Mouse (Mus musculus) leukemia stem cell, adult 10-12 weeks (primary cell): ENCODE data around the gene Rab27a. TPM values are rescaled to one million over a fixed set of nuclear protein-coding genes. Genes with fewer than 3 reads are reported as not detected.

Experiments used
- polyA plus RNA-seq: library from polyadenylated mRNA; stranded (reverse); fragments of >175 nt; gene quantifications from 2 replicates; pipeline ENCODE4 v1.2.3, GENCODE M21; 2012; ENCODE audit warnings: low replicate concordance

The Rab27a gene
- 0.99 and 1.3 TPM in 2 replicates for polyA plus RNA-seq

DNA sequence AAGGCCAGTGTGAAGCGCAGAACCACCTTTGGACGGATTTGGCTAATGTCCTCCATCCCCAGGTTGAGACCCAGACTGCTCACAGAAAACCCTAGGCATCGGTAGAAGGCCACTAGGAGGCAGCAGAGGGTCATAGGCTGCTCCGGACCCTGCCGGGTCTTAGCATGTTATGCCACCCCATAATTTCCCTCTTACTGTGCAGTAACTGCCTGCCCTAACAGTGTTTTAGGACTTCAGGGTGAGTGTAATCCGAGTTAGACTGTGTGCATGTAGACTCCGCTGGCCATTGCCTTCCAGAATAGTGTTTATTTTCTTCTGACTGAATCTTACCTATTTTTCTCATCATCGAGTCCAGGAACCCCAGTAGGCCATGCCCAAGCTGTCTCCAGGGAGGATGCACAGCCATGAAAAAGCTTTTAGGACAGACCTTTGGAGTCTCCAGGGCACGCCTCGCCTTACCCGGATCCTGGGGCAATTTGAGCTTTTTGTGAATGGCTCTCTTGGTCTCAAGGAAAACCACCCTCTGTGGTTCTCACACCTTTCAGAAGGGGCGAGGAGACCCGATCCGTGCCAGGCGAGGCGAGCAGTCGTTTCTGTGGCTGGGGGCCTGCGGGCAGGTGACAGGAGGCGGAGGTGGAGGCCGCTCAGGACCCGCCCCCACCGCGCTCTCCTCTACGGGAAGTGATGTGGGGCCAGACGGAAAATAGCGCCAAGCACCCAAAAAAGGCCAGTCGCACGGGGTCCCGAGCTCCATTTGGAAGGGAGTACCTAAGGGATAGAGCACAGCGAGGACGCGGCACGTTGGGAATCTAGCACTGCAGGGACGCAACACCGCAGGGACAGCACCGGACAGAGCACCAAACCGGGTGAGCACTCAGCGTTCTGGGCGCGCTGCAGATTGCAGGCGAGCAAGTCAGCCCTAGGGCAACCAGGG, at the start of gene Rab27a:
TSS of gene Rab27a (plus strand) at position 709 of the 934 bp plus-strand sequence.

DNA sequence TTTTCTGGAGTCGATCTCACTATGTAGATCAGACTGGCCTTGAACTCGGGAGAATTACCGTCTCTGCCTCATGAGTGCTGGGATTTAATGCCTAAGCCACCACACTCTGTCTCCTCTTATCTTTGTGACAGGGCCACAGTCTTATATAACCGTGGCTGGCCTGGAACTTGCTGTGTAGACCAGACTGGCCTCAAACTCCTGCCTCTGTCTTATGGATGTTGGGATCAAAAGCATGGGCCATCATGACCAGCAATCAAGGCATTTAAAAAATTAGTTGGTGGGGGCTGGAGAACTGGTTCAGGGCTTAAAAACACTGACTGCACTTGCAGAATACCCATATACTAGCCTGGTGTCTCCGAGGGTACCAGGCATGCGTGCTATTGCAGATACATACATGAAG, 4.6 kb upstream of the Rab27a start, which contains the start of gene Pigb:
TSS of gene Pigb (minus strand) at position 299 of the 400 bp plus-strand sequence.

DNA sequence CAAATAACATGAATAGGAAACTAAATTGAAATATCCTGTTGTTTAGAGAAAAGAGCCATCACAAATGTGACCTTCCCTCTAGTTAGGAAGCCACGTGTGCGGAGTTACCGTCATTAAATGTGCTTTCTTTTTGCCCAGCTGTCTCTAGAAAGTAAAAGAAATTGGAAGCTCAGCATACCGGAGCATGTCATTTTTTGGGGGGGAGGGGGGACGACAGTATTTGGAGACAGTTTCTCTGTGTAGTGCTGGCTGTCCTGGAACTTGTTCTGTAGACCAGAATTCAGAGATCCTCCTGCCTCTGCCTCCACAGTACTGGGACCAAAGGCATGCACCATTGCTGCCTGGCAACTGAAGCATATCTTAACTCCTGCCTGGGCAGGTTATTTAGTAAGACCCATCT, 56.9 kb downstream of the Rab27a start, which contains the start of gene Khdc3:
TSS of gene Khdc3 (plus strand) at position 301 of the 400 bp plus-strand sequence.

DNA sequence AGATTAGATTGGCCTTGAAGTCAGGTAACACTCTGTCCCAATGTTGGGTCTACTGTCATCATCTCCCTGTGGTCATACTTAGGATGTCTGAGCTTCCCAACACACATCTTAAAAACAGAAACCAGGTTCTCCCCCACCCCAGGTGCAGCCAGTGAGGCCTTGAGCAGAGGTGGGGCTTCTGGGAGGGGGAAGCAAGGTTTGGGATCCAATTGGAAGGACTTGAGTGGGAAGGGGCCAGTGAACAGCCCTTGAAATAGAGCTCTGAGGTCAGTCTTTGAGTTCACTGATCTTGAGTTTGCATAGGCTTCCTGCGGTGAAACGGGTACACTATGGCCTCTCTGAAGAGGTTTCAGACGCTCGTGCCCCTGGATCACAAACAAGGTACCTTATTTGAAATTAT, 57.5 kb downstream of the Rab27a start, which contains the start of gene Gm20509:
TSS of gene Gm20509 (plus strand) at position 290 of the 400 bp plus-strand sequence.

DNA sequence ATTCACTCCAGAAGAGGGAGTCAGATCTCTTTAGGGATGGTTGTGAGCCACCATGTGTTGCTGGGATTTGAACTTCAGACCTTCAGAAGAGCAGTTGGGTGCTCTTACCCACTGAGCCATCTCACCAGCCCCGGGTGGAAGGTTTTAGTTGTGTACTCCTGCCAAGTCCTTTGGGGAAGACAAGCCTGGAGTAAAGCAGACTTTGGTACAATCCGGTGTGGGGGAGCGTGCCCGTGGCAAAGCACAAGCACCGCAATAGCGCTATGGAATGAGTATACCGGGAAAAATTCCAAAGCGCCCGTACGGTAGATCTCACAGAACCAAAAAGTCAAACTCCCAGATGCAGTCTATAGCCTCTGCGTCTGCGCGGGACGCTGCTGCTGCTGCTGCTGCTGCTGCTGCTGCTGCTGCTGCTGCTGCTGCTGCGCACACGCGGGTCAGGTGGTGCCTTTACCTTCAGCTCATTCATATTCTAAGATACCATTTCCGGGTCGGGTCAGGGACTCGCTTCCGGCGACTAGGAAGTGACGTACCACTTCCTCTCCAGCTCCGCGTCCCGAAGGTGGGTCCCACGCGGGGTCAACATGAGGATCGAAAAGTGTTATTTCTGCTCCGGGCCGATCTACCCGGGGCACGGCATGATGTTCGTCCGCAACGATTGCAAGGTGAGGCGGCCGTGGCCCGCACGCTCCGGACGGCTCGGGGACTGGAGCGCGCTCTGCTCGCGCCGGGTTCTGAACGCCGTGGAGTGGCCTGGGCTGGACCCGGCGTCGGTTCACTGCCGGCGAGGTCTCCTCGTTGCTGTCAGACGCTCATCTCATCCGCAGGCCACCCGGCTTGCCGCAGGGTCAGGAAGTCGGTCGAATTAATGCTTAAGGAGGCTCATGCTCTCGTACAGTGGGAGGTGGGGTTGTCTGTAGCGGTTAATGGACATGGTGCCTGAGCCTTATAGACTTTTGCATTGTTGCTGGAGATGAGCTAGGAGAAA, 68.6 kb downstream of the Rab27a start, which contains the start of gene Rsl24d1:
TSS of gene Rsl24d1 (plus strand) at position 508 of the 988 bp plus-strand sequence.

Other genes starting within 250 kb of the Rab27a start
- not detected in 2 replicates for gene Prtg, start 238.0 kb upstream of the Rab27a start, polyA plus RNA-seq
- gene Pygo1, start 119.2 kb upstream of the Rab27a start, polyA plus RNA-seq: not detected in 2 replicates
- gene Dyx1c1, start 86.1 kb upstream of the Rab27a start, polyA plus RNA-seq: not detected in 2 replicates
- not detected in 2 replicates for gene Gm44503, start 86.0 kb upstream of the Rab27a start, polyA plus RNA-seq
- gene Ccpg1os, start 59.5 kb upstream of the Rab27a start, polyA plus RNA-seq: not detected in 2 replicates
- gene Ccpg1, start 59.4 kb upstream of the Rab27a start, polyA plus RNA-seq: 1.1 and 3.2 TPM in 2 replicates
- gene Pigb, start 4.5 kb upstream of the Rab27a start, polyA plus RNA-seq: 1.2 and 3.7 TPM in 2 replicates
- gene Khdc3, start 57.0 kb downstream of the Rab27a start, polyA plus RNA-seq: 0.72 TPM in 1 of 2 replicates, not detected in the other
- gene Gm20509, start 57.6 kb downstream of the Rab27a start, polyA plus RNA-seq: 0.31 TPM in 1 of 2 replicates, not detected in the other
- 2.0 and 18.9 TPM in 2 replicates for gene Rsl24d1, start 68.6 kb downstream of the Rab27a start, polyA plus RNA-seq